Comparison of ENCODE assay signal across 8 mouse cellular contexts in genomic region chr10:70156431-70157165, GRCm38 (mm10). TPM values are rescaled to one million over a fixed set of nuclear protein-coding genes. Genes with fewer than 3 reads are reported as not detected.
DNase-seq lines count a peak whose midpoint lies in the region; ATAC-seq and TF ChIP-seq lines count a peak whose summit lies in the region.

No protein-coding gene starts in this region.

- H3K27ac ChIP-seq in hindbrain, postnatal 0 days: no peak overlapping the region
- H3K27ac ChIP-seq in hindbrain, embryonic 12.5 days: no peak overlapping the region
- H3K27ac ChIP-seq in embryonic facial prominence, embryonic 10.5 days (replicated peaks): no peak overlapping the region
- no peak overlapping the region for H3K27ac ChIP-seq in hindbrain, embryonic 10.5 days

- WGBS in hindbrain, postnatal 0 days: 70% methylated on average over 3 of the region's 3 CpGs
- 74% methylated on average over 3 of the region's 3 CpGs for WGBS in hindbrain, embryonic 12.5 days
- 79% methylated on average over 3 of the region's 3 CpGs for WGBS in embryonic facial prominence, embryonic 10.5 days
- WGBS in hindbrain, embryonic 10.5 days: 81% methylated on average over 3 of the region's 3 CpGs

- H3K9me3 ChIP-seq in hindbrain, postnatal 0 days (ENCODE audit: low read length): no peaks in the 10 kb centered on the region
- no peaks in the 10 kb centered on the region for H3K9me3 ChIP-seq in hindbrain, embryonic 12.5 days (replicated peaks)
- H3K9me3 ChIP-seq in G1E (replicated peaks): no peaks in the 10 kb centered on the region
- H3K9me3 ChIP-seq in embryonic facial prominence, embryonic 10.5 days: no peaks in the 10 kb centered on the region
- 0 out of 2 replicates have a peak, but pooled peaks cover 3% of the 10 kb centered on the region for H3K9me3 ChIP-seq in hindbrain, embryonic 10.5 days

- ATAC-seq in hindbrain, postnatal 0 days: no peak
- ATAC-seq in hindbrain, embryonic 12.5 days (ENCODE audit: low FRiP score): no peak
- no peak for ATAC-seq in G1E (ENCODE audit: extremely low read depth, insufficient number of reproducible peaks, low FRiP score, poor library complexity, severe bottlenecking)

- H3K4me3 ChIP-seq in hindbrain, postnatal 0 days (ENCODE audit: low read length): no peak overlapping the region
- no peak overlapping the region for H3K4me3 ChIP-seq in hindbrain, embryonic 12.5 days
- H3K4me3 ChIP-seq in G1E (ENCODE audit: low read depth, low read length): no peak overlapping the region
- no peak overlapping the region for H3K4me3 ChIP-seq in embryonic facial prominence, embryonic 10.5 days
- no peak overlapping the region for H3K4me3 ChIP-seq in hindbrain, embryonic 10.5 days

- DNase-seq in hindbrain, postnatal 0 days (ENCODE audit: low spot score): no peak
- DNase-seq in G1E (ENCODE audit: low spot score): no peak
- peak; percentile 44 for DNase-seq in embryonic facial prominence, embryonic 10.5 days (ENCODE audit: low spot score)
- peak; percentile 50 for DNase-seq in lung, postnatal 14 days
- DNase-seq in thymus, postnatal 4 days: peak; percentile 87
- no peak for DNase-seq in ovary, postnatal 14 days (ENCODE audit: low spot score)
- DNase-seq in hindbrain, embryonic 10.5 days (ENCODE audit: low spot score): no peak

- H3K4me2 ChIP-seq in hindbrain, postnatal 0 days (ENCODE audit: low read depth, low read length): no peak overlapping the region
- H3K4me2 ChIP-seq in hindbrain, embryonic 12.5 days (replicated peaks): no peak overlapping the region

- H3K27me3 ChIP-seq in hindbrain, postnatal 0 days (ENCODE audit: insufficient read depth, low read length): no peaks in the 10 kb centered on the region
- no peaks in the 10 kb centered on the region for H3K27me3 ChIP-seq in hindbrain, embryonic 12.5 days
- no peaks in the 10 kb centered on the region for H3K27me3 ChIP-seq in G1E (ENCODE audit: insufficient read depth, low read length)
- no peaks in the 10 kb centered on the region for H3K27me3 ChIP-seq in embryonic facial prominence, embryonic 10.5 days (replicated peaks; ENCODE audit: low read depth, poor library complexity, severe bottlenecking)
- no peaks in the 10 kb centered on the region for H3K27me3 ChIP-seq in hindbrain, embryonic 10.5 days (ENCODE audit: insufficient read depth, poor library complexity, severe bottlenecking)

- H3K4me1 ChIP-seq in hindbrain, postnatal 0 days (ENCODE audit: insufficient read depth, low read length): no peaks in the 10 kb centered on the region
- H3K4me1 ChIP-seq in hindbrain, embryonic 12.5 days: peaks cover 21% of the 10 kb centered on the region
- H3K4me1 ChIP-seq in G1E (ENCODE audit: insufficient read depth, low read depth, low read length): no peaks in the 10 kb centered on the region
- H3K4me1 ChIP-seq in embryonic facial prominence, embryonic 10.5 days: peaks cover 19% of the 10 kb centered on the region
- H3K4me1 ChIP-seq in hindbrain, embryonic 10.5 days (replicated peaks): peaks cover 22% of the 10 kb centered on the region

- no peak overlapping the region for H3K9ac ChIP-seq in hindbrain, postnatal 0 days (replicated peaks; ENCODE audit: low read length)
- no peak overlapping the region for H3K9ac ChIP-seq in hindbrain, embryonic 12.5 days

- peak; percentile 54 for TF ChIP-seq CTCF in hindbrain, postnatal 0 days (IDR thresholded peaks at IDR 0.05; ENCODE audit: low read depth)
- peak; percentile 47; the same call in 1 of the 2 replicates for TF ChIP-seq CTCF in G1E (IDR thresholded peaks at IDR 0.05; ENCODE audit: low read depth, low read length)

- peaks cover 18% of the 10 kb centered on the region; the same call in 1 of the 2 replicates for H3K36me3 ChIP-seq in hindbrain, postnatal 0 days (ENCODE audit: insufficient read depth, low read length)
- peaks cover 28% of the 10 kb centered on the region for H3K36me3 ChIP-seq in hindbrain, embryonic 12.5 days
- peaks cover 97% of the 10 kb centered on the region for H3K36me3 ChIP-seq in G1E (replicated peaks)
- peaks cover 80% of the 10 kb centered on the region for H3K36me3 ChIP-seq in embryonic facial prominence, embryonic 10.5 days (replicated peaks)
- H3K36me3 ChIP-seq in hindbrain, embryonic 10.5 days: peaks cover 79% of the 10 kb centered on the region

RNA-seq across cellular contexts. Expression of gene Mrln, which starts 47.9 kb away (rescaled TPM):
- total RNA-seq in hindbrain, postnatal 0 days (2014; rRNA removed): 5.3 and 6.3 TPM in 2 replicates
- polyA plus RNA-seq in hindbrain, postnatal 0 days (2015; fragmentation: Nextera tagmentation; extraction: Ambion mirVana): 3.3 and 3.9 TPM in 2 replicates
- 3.8 and 7.2 TPM in 2 replicates for polyA plus RNA-seq in hindbrain, embryonic 12.5 days (2016; fragmentation: Nextera tagmentation; extraction: Ambion mirVana)
- total RNA-seq in G1E (2014; fragmentation: Nextera tagmentation) (not detected in 2 replicates), G1E (2017) (0.64 and 1.7 TPM in 2 replicates)
- polyA plus RNA-seq in G1E (2012): not detected in 2 replicates
- polyA plus RNA-seq in embryonic facial prominence, embryonic 10.5 days (2016; fragmentation: Nextera tagmentation; extraction: Ambion mirVana): 2.1 and 2.6 TPM in 2 replicates
- 0.71 and 1.2 TPM in 2 replicates for polyA plus RNA-seq in hindbrain, embryonic 10.5 days (2016; fragmentation: Nextera tagmentation; extraction: Ambion mirVana)

RNA-seq across cellular contexts. Expression of gene Ccdc6, which starts 59.7 kb away (rescaled TPM):
- 28.0 and 29.7 TPM in 2 replicates for total RNA-seq in hindbrain, postnatal 0 days (2014; rRNA removed)
- polyA plus RNA-seq in hindbrain, postnatal 0 days (2015; fragmentation: Nextera tagmentation; extraction: Ambion mirVana): 22.6 and 22.9 TPM in 2 replicates
- 17.0 and 18.9 TPM in 2 replicates for polyA plus RNA-seq in hindbrain, embryonic 12.5 days (2016; fragmentation: Nextera tagmentation; extraction: Ambion mirVana)
- total RNA-seq in G1E (2014; fragmentation: Nextera tagmentation) (93.8 and 95.0 TPM in 2 replicates), G1E (2017) (18.9 and 22.2 TPM in 2 replicates)
- 21.1 and 23.4 TPM in 2 replicates for polyA plus RNA-seq in G1E (2012)
- 19.6 and 19.9 TPM in 2 replicates for polyA plus RNA-seq in embryonic facial prominence, embryonic 10.5 days (2016; fragmentation: Nextera tagmentation; extraction: Ambion mirVana)
- 14.2 and 18.2 TPM in 2 replicates for polyA plus RNA-seq in hindbrain, embryonic 10.5 days (2016; fragmentation: Nextera tagmentation; extraction: Ambion mirVana)

Comparison
In these comparisons a context has a peak if more than half of its experiments do, and no peak if none do; other contexts are left out.
1. DNase-seq: peak in embryonic facial prominence, embryonic 10.5 days (single experiment), lung, postnatal 14 days (single experiment) and thymus, postnatal 4 days (single experiment); none in hindbrain, postnatal 0 days (single experiment), G1E (single experiment), ovary, postnatal 14 days (single experiment) and hindbrain, embryonic 10.5 days (single experiment).